In the genomic region with DNA sequence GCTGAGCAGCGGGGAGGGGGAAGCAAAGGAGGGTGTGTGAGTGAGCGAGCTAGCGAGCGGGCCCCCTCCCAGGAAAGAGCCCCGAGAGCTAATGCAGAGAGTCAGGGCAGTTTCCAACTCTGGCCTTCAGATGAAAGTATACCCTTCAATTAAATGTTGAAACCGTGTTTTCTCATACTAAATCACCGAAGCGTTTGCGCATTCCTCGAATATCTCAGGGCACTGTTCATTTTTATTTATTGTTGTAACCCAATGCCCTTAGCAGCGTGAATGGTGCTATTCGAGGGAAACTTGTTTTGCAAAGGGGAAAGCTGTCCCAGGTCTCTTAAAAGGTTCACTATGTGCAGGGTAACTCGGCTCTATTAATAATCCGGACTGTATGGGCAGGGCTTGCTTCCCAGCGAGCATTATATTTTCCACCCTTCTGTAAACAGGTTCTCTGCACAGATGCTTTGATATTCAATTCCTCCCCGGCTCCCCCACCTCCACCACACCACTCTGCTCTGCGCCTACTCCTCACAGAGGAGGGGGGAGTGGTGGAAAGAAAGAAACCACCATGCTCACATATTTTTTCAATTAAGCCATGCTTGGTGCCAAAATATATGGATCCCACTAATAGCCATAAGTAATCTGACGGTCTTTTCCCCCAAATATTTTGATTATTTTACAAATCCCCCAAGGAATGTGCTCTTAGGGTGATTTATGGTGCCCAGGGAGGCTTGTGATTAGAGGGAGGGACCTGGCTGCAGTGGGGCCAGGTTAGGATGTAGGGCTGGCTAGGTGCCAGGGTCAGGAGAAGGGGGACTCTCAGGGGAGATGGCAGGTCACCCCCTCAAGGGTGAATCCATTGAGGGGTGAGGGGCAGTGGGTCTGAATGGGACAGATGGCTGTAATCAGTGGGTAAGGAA, we compare ENCODE assay signal across 9 mouse cellular contexts. TPM values are rescaled to one million over a fixed set of nuclear protein-coding genes. Genes with fewer than 3 reads are reported as not detected.
DNase-seq lines count a peak whose midpoint lies in the region; ATAC-seq and TF ChIP-seq lines count a peak whose summit lies in the region.
"Had no signal": no experiment of that assay in that cellular context is flagged by ENCODE, and none has a peak within 500 bp of the region (broad histone marks: within the 10 kb centered on the region; RNA-seq: fewer than 3 reads in every experiment).

No protein-coding gene starts in this region.

- no peak for TF ChIP-seq POLR2A in cerebellum, adult 2 months (IDR thresholded peaks at IDR 0.05; ENCODE audit: borderline replicate concordance, insufficient read depth, low read length)

- no peak overlapping the region for H3K4me2 ChIP-seq in liver, embryonic 11.5 days
- no peak overlapping the region for H3K4me2 ChIP-seq in liver, postnatal 0 days (ENCODE audit: low read depth, low read length)
- peak overlapping the region; percentile 43 for H3K4me2 ChIP-seq in embryonic facial prominence, embryonic 14.5 days (ENCODE audit: low read depth, low read length)
- H3K4me2 ChIP-seq in intestine, embryonic 15.5 days (replicated peaks) = no peak overlapping the region
- H3K4me2 ChIP-seq in neural tube, embryonic 13.5 days = peak overlapping the region; percentile 22

- no peaks in the 10 kb centered on the region for H3K27me3 ChIP-seq in liver, embryonic 11.5 days (replicated peaks; ENCODE audit: control insufficient read depth, insufficient read depth, low read length)
- no peaks in the 10 kb centered on the region for H3K27me3 ChIP-seq in liver, postnatal 0 days (ENCODE audit: insufficient read depth, low read length)
- H3K27me3 ChIP-seq in embryonic facial prominence, embryonic 14.5 days (replicated peaks; ENCODE audit: control insufficient read depth, insufficient read depth, low read length) = no peaks in the 10 kb centered on the region
- no peaks in the 10 kb centered on the region for H3K27me3 ChIP-seq in intestine, embryonic 15.5 days (replicated peaks)
- no peaks in the 10 kb centered on the region for H3K27me3 ChIP-seq in neural tube, embryonic 13.5 days
- H3K27me3 ChIP-seq in cerebellum, adult 2 months (ENCODE audit: control insufficient read depth, insufficient read depth, low read length) = no peaks in the 10 kb centered on the region

- no peaks in the 10 kb centered on the region for H3K9me3 ChIP-seq in liver, embryonic 11.5 days (ENCODE audit: control insufficient read depth, low read length)
- no peaks in the 10 kb centered on the region for H3K9me3 ChIP-seq in liver, postnatal 0 days (ENCODE audit: low read length)
- no peaks in the 10 kb centered on the region for H3K9me3 ChIP-seq in embryonic facial prominence, embryonic 14.5 days (ENCODE audit: control insufficient read depth, low read length)
- no peaks in the 10 kb centered on the region for H3K9me3 ChIP-seq in intestine, embryonic 15.5 days
- H3K9me3 ChIP-seq in neural tube, embryonic 13.5 days = no peaks in the 10 kb centered on the region

- H3K4me1 ChIP-seq in liver, embryonic 11.5 days (replicated peaks; ENCODE audit: control insufficient read depth, insufficient read depth, low read length) = peaks cover 75% of the 10 kb centered on the region
- H3K4me1 ChIP-seq in liver, postnatal 0 days (ENCODE audit: insufficient read depth) = peaks cover 41% of the 10 kb centered on the region
- H3K4me1 ChIP-seq in embryonic facial prominence, embryonic 14.5 days (ENCODE audit: control insufficient read depth, insufficient read depth, low read length) = peaks cover 68% of the 10 kb centered on the region
- peaks cover 77% of the 10 kb centered on the region for H3K4me1 ChIP-seq in intestine, embryonic 15.5 days (replicated peaks)
- H3K4me1 ChIP-seq in neural tube, embryonic 13.5 days (replicated peaks) = peaks cover 57% of the 10 kb centered on the region
- H3K4me1 ChIP-seq in cerebellum, adult 2 months (ENCODE audit: control insufficient read depth, insufficient read depth, low read length) = no peaks in the 10 kb centered on the region

- peaks cover 3% of the 10 kb centered on the region; the same call in 1 of the 2 replicates for H3K36me3 ChIP-seq in liver, embryonic 11.5 days (ENCODE audit: control insufficient read depth, insufficient read depth, low read length)
- no peaks in the 10 kb centered on the region for H3K36me3 ChIP-seq in liver, postnatal 0 days (replicated peaks; ENCODE audit: insufficient read depth, low read length)
- H3K36me3 ChIP-seq in embryonic facial prominence, embryonic 14.5 days (ENCODE audit: control insufficient read depth, insufficient read depth, low read length) = no peaks in the 10 kb centered on the region
- H3K36me3 ChIP-seq in intestine, embryonic 15.5 days = no peaks in the 10 kb centered on the region
- H3K36me3 ChIP-seq in neural tube, embryonic 13.5 days = no peaks in the 10 kb centered on the region

- TF ChIP-seq CTCF in liver, postnatal 0 days (IDR thresholded peaks at IDR 0.05; ENCODE audit: low read depth) = no peak
- no peak for TF ChIP-seq CTCF in cerebellum, adult 2 months (IDR thresholded peaks at IDR 0.05; ENCODE audit: borderline replicate concordance, insufficient read depth, low read depth, low read length)

- no peak for ATAC-seq in liver, embryonic 11.5 days (replicated peaks; ENCODE audit: low FRiP score)
- no peak for ATAC-seq in liver, postnatal 0 days
- peak; percentile 91 for ATAC-seq in embryonic facial prominence, embryonic 14.5 days (ENCODE audit: low read depth)
- ATAC-seq in intestine, embryonic 15.5 days = no peak
- ATAC-seq in neural tube, embryonic 13.5 days (ENCODE audit: low read depth) = no peak

- H3K27ac ChIP-seq in liver, embryonic 11.5 days (ENCODE audit: low read depth, low read length) = 0 out of 2 replicates have a peak overlapping the region, but pooled peaks have one; percentile 8
- no peak overlapping the region for H3K27ac ChIP-seq in liver, postnatal 0 days (ENCODE audit: low read depth)
- H3K27ac ChIP-seq in embryonic facial prominence, embryonic 14.5 days (replicated peaks; ENCODE audit: low read depth, low read length) = peak overlapping the region; percentile 86
- peak overlapping the region; percentile 60 for H3K27ac ChIP-seq in intestine, embryonic 15.5 days
- peak overlapping the region; percentile 33; the same call in 1 of the 2 replicates for H3K27ac ChIP-seq in neural tube, embryonic 13.5 days (replicated peaks)
- H3K27ac ChIP-seq in cerebellum, adult 2 months (ENCODE audit: insufficient read depth, low read length) = no peak overlapping the region

- DNase-seq in liver, embryonic 11.5 days (ENCODE audit: low spot score) = no peak
- DNase-seq in liver, postnatal 0 days = no peak
- DNase-seq in embryonic facial prominence, embryonic 14.5 days (ENCODE audit: low spot score) = peak; percentile 92
- DNase-seq in cerebellum, adult 2 months = no peak
- no peak for DNase-seq in B cell, adult 2 months
- DNase-seq in urinary bladder, adult 2 months (ENCODE audit: low spot score) = no peak
- DNase-seq: cerebellum, adult 18-20 months had no signal

- WGBS in liver, embryonic 11.5 days = 43% methylated on average over 18 of the region's 18 CpGs
- 59% methylated on average over 18 of the region's 18 CpGs for WGBS in liver, postnatal 0 days (ENCODE audit: insufficient replicate concordance)
- WGBS in embryonic facial prominence, embryonic 14.5 days = 5% methylated on average over 18 of the region's 18 CpGs
- WGBS in intestine, embryonic 15.5 days = 21% methylated on average over 18 of the region's 18 CpGs
- 5% methylated on average over 18 of the region's 18 CpGs for WGBS in neural tube, embryonic 13.5 days
- WGBS in cerebellum, adult 2 months = 68% methylated on average over 18 of the region's 18 CpGs

- no peak for TF ChIP-seq EP300 in liver, postnatal 0 days (IDR thresholded peaks at IDR 0.05; ENCODE audit: low read depth)

- no peak overlapping the region for H3K4me3 ChIP-seq in liver, embryonic 11.5 days (ENCODE audit: low read depth, low read length)
- no peak overlapping the region for H3K4me3 ChIP-seq in liver, postnatal 0 days (ENCODE audit: low read depth, low read length)
- H3K4me3 ChIP-seq in embryonic facial prominence, embryonic 14.5 days (ENCODE audit: low read depth, low read length) = peak overlapping the region; percentile 3; the same call in 1 of the 2 replicates
- no peak overlapping the region for H3K4me3 ChIP-seq in intestine, embryonic 15.5 days (replicated peaks)
- H3K4me3 ChIP-seq in neural tube, embryonic 13.5 days = no peak overlapping the region
- H3K4me3 ChIP-seq in cerebellum, adult 2 months (replicated peaks; ENCODE audit: insufficient read depth, low read depth, low read length) = no peak overlapping the region

- H3K9ac ChIP-seq in liver, embryonic 11.5 days (ENCODE audit: low read depth, low read length) = no peak overlapping the region
- no peak overlapping the region for H3K9ac ChIP-seq in liver, postnatal 0 days (replicated peaks)
- H3K9ac ChIP-seq in embryonic facial prominence, embryonic 14.5 days (ENCODE audit: low read depth, low read length) = peak overlapping the region; percentile 43
- no peak overlapping the region for H3K9ac ChIP-seq in intestine, embryonic 15.5 days
- H3K9ac ChIP-seq in neural tube, embryonic 13.5 days = peak overlapping the region; percentile 2; the same call in 1 of the 2 replicates

RNA-seq across cellular contexts. Expression of a gene that starts 41.4 kb away (rescaled TPM):
- 10.1 and 11.1 TPM in 2 replicates for polyA plus RNA-seq in liver, embryonic 11.5 days (2014; fragmentation: Nextera tagmentation; extraction: Ambion mirVana)
- polyA plus RNA-seq in liver, postnatal 0 days (2015; fragmentation: Nextera tagmentation; extraction: Ambion mirVana) = 1.8 and 2.9 TPM in 2 replicates
- 7.9 and 8.8 TPM in 2 replicates for polyA plus RNA-seq in embryonic facial prominence, embryonic 14.5 days (2014; fragmentation: Nextera tagmentation; extraction: Ambion mirVana)
- polyA plus RNA-seq in intestine, embryonic 15.5 days (2015; fragmentation: Nextera tagmentation; extraction: Ambion mirVana) = 11.9 and 13.0 TPM in 2 replicates
- polyA plus RNA-seq in neural tube, embryonic 13.5 days (2015; fragmentation: Nextera tagmentation; extraction: Ambion mirVana) = 3.8 and 4.1 TPM in 2 replicates
- polyA plus RNA-seq in cerebellum, adult 2 months (2012; rRNA removed) = 2.0 and 2.4 TPM in 2 replicates
- polyA plus RNA-seq in urinary bladder, adult 2 months (2012; rRNA removed) = 20.6 and 21.8 TPM in 2 replicates

Comparison
In these comparisons a context has a peak if more than half of its experiments do, and no peak if none do; other contexts are left out.
1. H3K27ac ChIP-seq: peak in liver, embryonic 11.5 days (single experiment), embryonic facial prominence, embryonic 14.5 days (single experiment), intestine, embryonic 15.5 days (single experiment) and neural tube, embryonic 13.5 days (single experiment); none in liver, postnatal 0 days (single experiment) and cerebellum, adult 2 months (single experiment).
2. H3K4me2 ChIP-seq: peak in embryonic facial prominence, embryonic 14.5 days (single experiment) and neural tube, embryonic 13.5 days (single experiment); none in liver, embryonic 11.5 days (single experiment), liver, postnatal 0 days (single experiment) and intestine, embryonic 15.5 days (single experiment).
3. H3K9ac ChIP-seq: peak in embryonic facial prominence, embryonic 14.5 days (single experiment) and neural tube, embryonic 13.5 days (single experiment); none in liver, embryonic 11.5 days (single experiment), liver, postnatal 0 days (single experiment) and intestine, embryonic 15.5 days (single experiment).